ENCODE assay signal across 7 mouse cellular contexts in the genomic region with DNA sequence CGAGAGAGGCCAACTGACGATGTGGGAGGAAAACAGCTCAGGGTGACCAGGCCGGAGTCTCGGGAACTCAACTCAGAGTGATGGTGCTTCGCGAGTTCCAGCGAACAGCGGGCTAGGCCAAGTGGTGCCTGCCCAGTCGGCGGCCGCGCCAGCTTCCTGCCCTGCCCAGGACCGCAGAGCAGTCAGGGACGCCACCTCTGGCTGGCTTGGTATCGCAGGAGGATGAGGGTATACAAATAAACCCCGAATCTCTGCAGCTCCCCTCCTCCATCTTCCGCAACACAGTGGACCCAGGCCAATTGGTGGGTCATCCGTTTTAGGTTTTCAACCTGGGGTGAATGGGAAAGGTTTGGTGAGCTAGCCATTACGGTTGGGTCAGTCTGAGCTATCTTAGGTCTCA. TPM values are rescaled to one million over a fixed set of nuclear protein-coding genes. Genes with fewer than 3 reads are reported as not detected.
A peak's percentile ranks its signal among the peaks of the same experiment; 100 is the strongest.
DNase-seq lines count a peak whose midpoint lies in the region; ATAC-seq and TF ChIP-seq lines count a peak whose summit lies in the region.

No protein-coding gene starts in this region.

- H3K4me1 ChIP-seq in forebrain, embryonic 12.5 days = peaks cover 46% of the 10 kb centered on the region
- H3K4me1 ChIP-seq in limb, embryonic 14.5 days (ENCODE audit: control insufficient read depth, insufficient read depth, low read length) = peaks cover 29% of the 10 kb centered on the region
- H3K4me1 ChIP-seq in midbrain, embryonic 12.5 days = peaks cover 40% of the 10 kb centered on the region
- H3K4me1 ChIP-seq in stomach, embryonic 16.5 days (ENCODE audit: control insufficient read depth, insufficient read depth, low read length) = peaks cover 13% of the 10 kb centered on the region; the same call in 1 of the 2 replicates

- 6% methylated on average over 16 of the region's 19 CpGs for WGBS in forebrain, embryonic 12.5 days
- 4% methylated on average over 18 of the region's 19 CpGs for WGBS in limb, embryonic 14.5 days
- 3% methylated on average over 19 of the region's 19 CpGs for WGBS in midbrain, embryonic 12.5 days
- 10% methylated on average over 19 of the region's 19 CpGs for WGBS in stomach, embryonic 16.5 days

- no peak for TF ChIP-seq POLR2A in limb, embryonic 14.5 days (IDR thresholded peaks at IDR 0.05; ENCODE audit: borderline replicate concordance, extremely low read depth, insufficient read depth, insufficient read length)

- peaks cover 95% of the 10 kb centered on the region for H3K27me3 ChIP-seq in forebrain, embryonic 12.5 days
- H3K27me3 ChIP-seq in limb, embryonic 14.5 days (ENCODE audit: control insufficient read depth, insufficient read depth, low read length) = peaks cover 31% of the 10 kb centered on the region
- H3K27me3 ChIP-seq in midbrain, embryonic 12.5 days = peaks cover 98% of the 10 kb centered on the region
- peaks cover 47% of the 10 kb centered on the region for H3K27me3 ChIP-seq in stomach, embryonic 16.5 days (ENCODE audit: control insufficient read depth, insufficient read depth, low read length)

- no peaks in the 10 kb centered on the region for H3K9me3 ChIP-seq in forebrain, embryonic 12.5 days
- H3K9me3 ChIP-seq in limb, embryonic 14.5 days (ENCODE audit: control insufficient read depth, low read length) = no peaks in the 10 kb centered on the region
- no peaks in the 10 kb centered on the region for H3K9me3 ChIP-seq in midbrain, embryonic 12.5 days
- H3K9me3 ChIP-seq in stomach, embryonic 16.5 days (replicated peaks; ENCODE audit: control insufficient read depth, low read length) = no peaks in the 10 kb centered on the region

- peak overlapping the region; percentile 15; the same call in 1 of the 2 replicates for H3K4me3 ChIP-seq in forebrain, embryonic 12.5 days (replicated peaks)
- peak overlapping the region; percentile 37 for H3K4me3 ChIP-seq in limb, embryonic 14.5 days (replicated peaks; ENCODE audit: low read length)
- peak overlapping the region; percentile 34; the same call in 1 of the 2 replicates for H3K4me3 ChIP-seq in midbrain, embryonic 12.5 days
- H3K4me3 ChIP-seq in stomach, embryonic 16.5 days (replicated peaks; ENCODE audit: low read length) = no peak overlapping the region; the same call in 1 of the 2 replicates

- H3K27ac ChIP-seq in forebrain, embryonic 12.5 days = peak overlapping the region; percentile 90; the same call in 1 of the 2 replicates
- H3K27ac ChIP-seq in limb, embryonic 14.5 days (replicated peaks; ENCODE audit: low read depth, low read length) = peak overlapping the region; percentile 53; the same call in 1 of the 2 replicates
- peak overlapping the region; percentile 92 for H3K27ac ChIP-seq in midbrain, embryonic 12.5 days (replicated peaks)
- peak overlapping the region; percentile 37; the same call in 1 of the 2 replicates for H3K27ac ChIP-seq in stomach, embryonic 16.5 days (ENCODE audit: low read length)

- no peak overlapping the region for H3K9ac ChIP-seq in forebrain, embryonic 12.5 days
- no peak overlapping the region for H3K9ac ChIP-seq in limb, embryonic 14.5 days (ENCODE audit: low read depth, low read length, severe bottlenecking)
- peak overlapping the region; percentile 24; the same call in 1 of the 2 replicates for H3K9ac ChIP-seq in midbrain, embryonic 12.5 days (replicated peaks)
- H3K9ac ChIP-seq in stomach, embryonic 16.5 days (ENCODE audit: low read length) = peak overlapping the region; percentile 66; the same call in 1 of the 2 replicates

- peak overlapping the region; percentile 69 for H3K4me2 ChIP-seq in forebrain, embryonic 12.5 days
- H3K4me2 ChIP-seq in limb, embryonic 14.5 days (replicated peaks; ENCODE audit: low read depth, low read length, severe bottlenecking) = peak overlapping the region; percentile 73
- peak overlapping the region; percentile 59 for H3K4me2 ChIP-seq in midbrain, embryonic 12.5 days (replicated peaks)
- peak overlapping the region; percentile 81 for H3K4me2 ChIP-seq in stomach, embryonic 16.5 days (ENCODE audit: low read depth, low read length)

- H3K36me3 ChIP-seq in forebrain, embryonic 12.5 days (replicated peaks) = no peaks in the 10 kb centered on the region
- no peaks in the 10 kb centered on the region for H3K36me3 ChIP-seq in limb, embryonic 14.5 days (ENCODE audit: control insufficient read depth, insufficient read depth, low read length)
- no peaks in the 10 kb centered on the region for H3K36me3 ChIP-seq in midbrain, embryonic 12.5 days
- no peaks in the 10 kb centered on the region for H3K36me3 ChIP-seq in stomach, embryonic 16.5 days (ENCODE audit: control insufficient read depth, insufficient read depth, low read length)

- ATAC-seq in forebrain, embryonic 12.5 days (ENCODE audit: low FRiP score) = no peak
- peak; percentile 38 to 61; a peak in 3 of 4 replicates for ATAC-seq in hematopoietic stem cell, adult 5-6 weeks (replicated peaks in 1 of 2; ENCODE audit: insufficient read depth in 1 of 2, low FRiP score in 2 of 2, low TSS enrichment in 1 of 2, low read depth in 1 of 2, poor library complexity in 2 of 2, severe bottlenecking in 2 of 2)
- ATAC-seq in limb, embryonic 14.5 days (ENCODE audit: low FRiP score, low read depth) = no peak
- ATAC-seq in midbrain, embryonic 12.5 days (ENCODE audit: low FRiP score, low read depth) = no peak
- no peak for ATAC-seq in stomach, embryonic 16.5 days (ENCODE audit: insufficient read depth, low FRiP score)

- DNase-seq in ES-CJ7 (ENCODE audit: low read depth, low spot score) = peak; percentile 54
- DNase-seq in adrenal gland, postnatal 10 days = peak; percentile 78
- no peak for DNase-seq in limb, embryonic 14.5 days (ENCODE audit: low spot score)

RNA-seq across cellular contexts. Expression of gene Bcor, which starts 25.6 kb away (rescaled TPM):
- 10 to 100 TPM; 21.1 to 23.3 TPM for total RNA-seq in adrenal gland, postnatal 10 days (2021)
- polyA plus RNA-seq in forebrain, embryonic 12.5 days (2016; fragmentation: Nextera tagmentation; extraction: Ambion mirVana) = 23.1 and 23.5 TPM in 2 replicates
- total RNA-seq in hematopoietic stem cell, adult 5-6 weeks (2017) = 41.1 and 42.0 TPM in 2 replicates
- polyA plus RNA-seq in limb, embryonic 14.5 days (2012; rRNA removed) = 20.0 and 22.5 TPM in 2 replicates
- polyA plus RNA-seq in limb, embryonic 14.5 days (2014; fragmentation: Nextera tagmentation; extraction: Ambion mirVana) = 17.0 and 18.1 TPM in 2 replicates
- 26.3 and 31.2 TPM in 2 replicates for polyA plus RNA-seq in midbrain, embryonic 12.5 days (2016; fragmentation: Nextera tagmentation; extraction: Ambion mirVana)
- 11.1 and 13.9 TPM in 2 replicates for polyA plus RNA-seq in stomach, embryonic 16.5 days (2015; fragmentation: Nextera tagmentation; extraction: Ambion mirVana)

Comparison
In these comparisons a context has a peak if more than half of its experiments do, and no peak if none do; other contexts are left out.
1. ATAC-seq: peak in hematopoietic stem cell, adult 5-6 weeks (2 of 2); none in forebrain, embryonic 12.5 days (single experiment), limb, embryonic 14.5 days (single experiment), midbrain, embryonic 12.5 days (single experiment) and stomach, embryonic 16.5 days (single experiment).
2. H3K27ac ChIP-seq: peak in every context shown above with its lines; median percentile 92 in midbrain, embryonic 12.5 days; 90 in forebrain, embryonic 12.5 days; 53 in limb, embryonic 14.5 days; 37 in stomach, embryonic 16.5 days.
3. H3K9ac ChIP-seq: peak in midbrain, embryonic 12.5 days (single experiment) and stomach, embryonic 16.5 days (single experiment); none in forebrain, embryonic 12.5 days (single experiment) and limb, embryonic 14.5 days (single experiment).
4. Peak in every context shown above with its lines, with median percentiles within 50 percentile points of each other: H3K4me2 ChIP-seq.